Mouse (Mus musculus): Measurements from ENCODE around the gene Gsdma3.
"Not testable (repeated sequence)": the region's sequence is repeated elsewhere in the genome, so short reads cannot be mapped to it uniquely, and the experiment has no call there.

Gene Gsdma3

GRCm38 (mm10) chr11:98668984-98669383 lies 42.8 kb downstream of the Gsdma3 start:
- DNase-seq (ENCODE audit: low read depth, low spot score): no peak

GRCm38 (mm10) chr11:98671284-98671815 lies 45.2 kb downstream of the Gsdma3 start:
- DNase-seq (ENCODE audit: low read depth, low spot score): no peak

GRCm38 (mm10) chr11:98671857-98672256 lies 45.7 kb downstream of the Gsdma3 start:
- DNase-seq (ENCODE audit: low read depth, low spot score): no peak

GRCm38 (mm10) chr11:98672482-98672881 lies 46.3 kb downstream of the Gsdma3 start:
- DNase-seq (ENCODE audit: low read depth, low spot score): no peak

- DNase-seq (ENCODE audit: low read depth, low spot score): not testable (repeated sequence)
These were observed 47.0 kb downstream of the Gsdma3 start for GRCm38 (mm10) chr11:98673136-98673535.

GRCm38 (mm10) chr11:98675829-98676363 lies 49.7 kb downstream of the Gsdma3 start:
- no peak for DNase-seq (ENCODE audit: low read depth, low spot score)

GRCm38 (mm10) chr11:98680023-98680422 lies 53.9 kb downstream of the Gsdma3 start:
- DNase-seq (ENCODE audit: low read depth, low spot score): no peak

GRCm38 (mm10) chr11:98680595-98680994 lies 54.4 kb downstream of the Gsdma3 start:
- DNase-seq (ENCODE audit: low read depth, low spot score): not testable (repeated sequence)

- no peak for DNase-seq (ENCODE audit: low read depth, low spot score)
These were observed 55.0 kb downstream of the Gsdma3 start for GRCm38 (mm10) chr11:98681186-98681585.

GRCm38 (mm10) chr11:98681786-98682745 lies 55.9 kb downstream of the Gsdma3 start, which contains the start of gene Psmd3:
Psmd3 (plus strand) TSS chr11:98682554.
- DNase-seq (ENCODE audit: low read depth, low spot score): peak; percentile 96

- no peak for DNase-seq (ENCODE audit: low read depth, low spot score)
These were observed 56.7 kb downstream of the Gsdma3 start for GRCm38 (mm10) chr11:98682811-98683210.

GRCm38 (mm10) chr11:98685642-98686041 lies 59.5 kb downstream of the Gsdma3 start:
- DNase-seq (ENCODE audit: low read depth, low spot score): no peak

- DNase-seq (ENCODE audit: low read depth, low spot score): no peak
These were observed 60.8 kb downstream of the Gsdma3 start for GRCm38 (mm10) chr11:98686976-98687375.
